Mouse (Mus musculus) adrenal gland, postnatal 10 days (tissue): ENCODE results near the gene Ina. TPM values are rescaled to one million over a fixed set of nuclear protein-coding genes. Genes with fewer than 3 reads are reported as not detected.
"Not testable (repeated sequence)": the region's sequence is repeated elsewhere in the genome, so short reads cannot be mapped to it uniquely, and the experiment has no call there.

Source experiments
- DNase-seq: peaks from one replicate; pipeline ENCODE4 v3.0.0; 2021; ENCODE audit warnings: mixed read lengths
- long read RNA-seq, 2 experiments: library from polyadenylated mRNA; stranded (forward); transcript quantifications; one replicate each; pipeline ENCODE4 v2.0.0; 2021
- total RNA-seq, 2 experiments: library from RNA; stranded (reverse); gene quantifications; 2 replicates each; pipeline ENCODE4 v1.2.3; 2021

The Ina gene
- total RNA-seq = 10 to 100 TPM in 1 of 2 experiments, 1 to 10 TPM in 1; 7.6 to 12.2 TPM
- long read RNA-seq, experiment 1, transcript Ina-201 (3 exons, 3,240 nt) = major isoform, 8 of 8 reads
- long read RNA-seq, experiment 1, partial matches to known transcripts = 0 of 8 reads
- long read RNA-seq, experiment 1, other reads (novel, unspliced or antisense) = 0 of 8 reads
- long read RNA-seq, experiment 2, transcript Ina-201 (3 exons, 3,240 nt) = major isoform, 14 of 15 reads
- long read RNA-seq, experiment 2, partial matches to known transcripts = 1 of 15 reads
- long read RNA-seq, experiment 2, other reads (novel, unspliced or antisense) = 0 of 15 reads

DNA sequence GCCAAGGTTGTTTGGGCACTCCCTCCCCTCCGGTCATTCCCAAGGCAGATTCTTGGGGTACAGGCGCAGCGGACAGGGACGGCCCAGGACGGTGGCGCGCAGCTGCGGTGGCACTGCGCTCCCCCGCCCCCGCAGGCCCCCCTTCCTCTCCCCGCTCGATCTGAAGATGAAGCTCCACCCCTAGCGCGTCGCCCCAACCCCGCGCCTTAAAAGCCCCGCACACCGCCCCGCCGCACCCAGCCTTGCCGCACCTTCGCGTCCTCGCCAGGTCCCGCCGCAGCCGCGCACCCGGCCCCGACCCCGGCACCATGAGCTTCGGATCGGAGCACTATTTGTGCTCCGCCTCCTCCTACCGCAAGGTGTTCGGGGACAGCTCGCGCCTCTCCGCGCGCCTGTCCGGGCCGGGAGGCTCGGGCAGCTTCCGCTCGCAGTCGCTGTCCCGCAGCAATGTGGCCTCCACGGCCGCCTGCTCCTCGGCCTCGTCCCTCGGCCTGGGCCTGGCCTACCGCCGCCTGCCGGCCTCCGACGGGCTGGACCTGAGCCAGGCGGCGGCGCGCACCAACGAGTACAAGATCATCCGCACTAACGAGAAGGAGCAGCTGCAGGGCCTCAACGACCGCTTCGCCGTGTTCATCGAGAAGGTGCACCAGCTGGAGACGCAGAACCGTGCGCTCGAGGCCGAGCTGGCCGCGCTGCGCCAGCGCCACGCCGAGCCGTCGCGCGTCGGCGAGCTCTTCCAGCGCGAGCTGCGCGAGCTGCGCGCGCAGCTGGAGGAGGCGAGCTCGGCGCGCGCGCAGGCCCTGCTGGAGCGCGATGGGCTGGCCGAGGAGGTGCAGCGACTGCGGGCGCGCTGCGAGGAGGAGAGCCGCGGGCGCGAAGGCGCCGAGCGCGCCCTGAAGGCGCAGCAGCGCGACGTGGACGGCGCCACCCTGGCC is at the start of gene Ina, which contains the start of gene Nt5c2:
Gene Ina, plus strand, starts transcription at position 252 of the 935 bp plus-strand sequence.
Gene Nt5c2, minus strand, starts transcription at position 707 of the 935 bp plus-strand sequence.
- peak; percentile 70 for DNase-seq

DNA sequence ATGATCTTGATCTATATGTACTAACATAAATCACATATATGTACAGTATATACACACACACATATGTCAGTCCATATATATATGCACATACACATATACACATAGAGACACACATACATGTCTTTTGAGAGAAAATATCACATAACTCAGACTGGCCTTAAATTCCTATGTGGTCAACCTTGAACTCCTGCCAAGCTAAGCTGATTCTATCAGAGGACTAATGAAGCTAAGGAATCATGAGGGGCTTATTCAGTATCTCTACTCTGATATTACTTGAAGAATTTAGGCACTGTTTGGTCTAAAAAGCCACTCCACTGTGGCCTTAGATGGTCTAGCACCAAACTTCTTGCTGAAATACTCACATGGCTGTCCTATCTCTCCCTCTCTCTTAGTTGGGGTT is 49.0 kb upstream of the Ina start:
- DNase-seq = no peak

DNA sequence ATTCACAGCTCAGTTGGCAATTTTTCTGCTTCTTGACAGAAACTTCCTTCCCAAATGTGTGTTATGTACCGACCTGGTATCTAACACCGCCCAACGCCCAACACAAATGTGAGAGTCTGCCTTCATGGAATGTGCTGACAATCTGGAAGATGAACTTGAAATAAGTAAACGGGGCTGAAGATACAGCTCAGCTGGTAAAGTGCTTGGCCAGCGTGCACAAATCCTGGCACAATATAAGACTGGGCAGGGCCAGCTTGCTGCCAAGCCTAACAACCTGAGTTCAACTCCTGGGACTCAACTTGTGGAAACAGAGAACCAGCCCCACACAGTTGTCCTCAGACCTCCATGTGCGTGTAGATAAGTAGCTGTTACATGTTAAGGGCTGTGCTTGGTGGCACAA is 48.2 kb upstream of the Ina start:
- DNase-seq = no peak

DNA sequence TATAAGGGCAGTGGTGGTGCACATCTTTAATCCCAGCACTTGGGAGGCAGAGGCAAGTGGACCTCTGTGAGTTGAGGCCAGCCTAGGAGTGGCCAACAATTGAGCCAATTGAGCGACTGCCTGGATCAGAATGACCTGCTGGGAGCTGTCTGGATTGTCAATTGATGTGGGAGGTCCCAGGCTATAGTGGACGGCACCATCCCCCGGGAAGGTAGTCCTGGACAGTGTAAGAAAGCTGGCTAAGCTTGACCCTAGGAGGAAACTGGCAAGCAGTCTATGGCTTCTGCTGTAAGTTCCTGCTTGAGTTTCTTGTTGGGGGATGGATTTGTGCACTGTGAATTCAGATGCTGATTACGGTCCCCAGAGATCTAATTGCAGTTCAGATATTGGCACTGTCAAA is 46.6 kb upstream of the Ina start:
- peak; percentile 50 for DNase-seq

DNA sequence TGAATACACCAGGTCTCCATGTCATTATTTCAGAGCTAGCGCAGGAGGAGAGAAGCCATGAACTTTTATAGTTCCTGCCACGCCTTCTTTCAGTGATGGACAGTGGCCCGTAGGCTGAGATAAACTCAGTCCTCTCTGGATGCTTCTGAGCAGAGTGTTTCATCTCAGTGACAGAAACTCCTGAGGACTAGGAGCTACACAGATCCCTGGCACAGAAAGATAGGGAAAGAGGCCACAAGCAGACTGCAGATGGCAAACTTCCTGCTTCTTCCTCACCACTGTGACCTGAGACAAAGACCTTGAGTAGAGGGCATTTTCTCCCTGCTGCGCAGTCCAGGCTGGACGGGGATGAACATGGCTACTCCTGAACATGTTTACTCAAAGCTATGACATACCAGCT is 45.7 kb upstream of the Ina start:
- no peak for DNase-seq

DNA sequence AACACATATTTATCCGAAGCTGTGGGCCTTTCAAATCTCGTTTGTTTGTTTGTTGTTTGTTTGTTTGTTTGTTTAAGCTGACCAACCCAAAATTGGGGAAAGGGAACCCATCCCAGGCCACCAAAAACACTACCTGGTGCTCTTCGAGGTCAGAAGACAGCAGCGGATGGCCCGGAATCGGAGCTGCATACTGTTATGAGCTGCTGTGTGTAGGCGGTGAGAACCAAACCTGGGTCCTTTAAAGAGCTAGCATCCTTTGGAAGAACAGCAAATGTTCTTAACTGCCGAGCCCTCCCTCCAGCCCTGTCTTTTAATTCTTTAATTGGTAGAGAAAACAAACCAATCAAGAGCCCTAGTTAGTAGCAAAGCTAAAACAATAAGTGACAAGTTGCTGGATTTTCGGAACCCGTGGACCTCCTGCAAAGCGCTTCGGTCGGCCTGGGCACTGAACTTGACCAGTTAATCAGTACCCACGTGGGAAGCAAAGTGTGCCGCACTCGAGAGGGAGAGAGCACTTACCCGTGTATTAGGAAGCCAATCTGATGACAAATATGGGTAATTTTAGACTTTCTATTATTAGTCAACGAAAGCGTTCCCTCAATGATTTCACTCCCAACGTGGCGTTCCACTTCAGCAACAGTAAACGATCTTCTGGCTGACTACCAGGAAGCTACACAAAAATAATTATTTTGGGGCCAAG is 45.1 kb upstream of the Ina start:
- no peak for DNase-seq

DNA sequence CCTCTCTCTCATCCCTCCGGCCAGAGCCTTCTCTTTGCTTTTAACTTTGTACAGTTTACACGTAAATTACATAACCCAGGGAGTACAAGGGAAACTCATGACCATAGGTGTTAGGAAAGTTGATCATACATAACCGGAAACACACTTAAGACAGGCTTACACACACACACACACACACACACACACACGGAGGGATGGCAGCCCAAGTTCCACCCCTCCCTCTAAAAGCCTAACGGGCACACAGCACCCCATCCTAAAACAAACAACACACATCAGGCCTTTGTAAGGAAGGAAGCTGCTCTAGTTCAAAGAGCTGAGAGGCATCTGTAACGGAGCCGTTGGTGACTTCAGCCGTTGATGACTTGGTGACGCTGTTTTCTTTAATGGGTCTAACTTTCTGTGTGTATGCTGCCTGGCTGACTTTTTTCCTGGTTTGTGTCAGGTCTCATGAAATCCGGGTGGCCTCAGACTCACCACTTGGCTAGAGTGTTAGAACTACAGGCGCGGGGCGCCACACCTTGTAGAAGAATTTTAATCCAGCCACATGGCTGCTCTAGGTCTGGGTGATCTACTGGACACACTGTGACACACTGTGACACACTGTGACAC is 44.3 kb upstream of the Ina start:
- no peak for DNase-seq

DNA sequence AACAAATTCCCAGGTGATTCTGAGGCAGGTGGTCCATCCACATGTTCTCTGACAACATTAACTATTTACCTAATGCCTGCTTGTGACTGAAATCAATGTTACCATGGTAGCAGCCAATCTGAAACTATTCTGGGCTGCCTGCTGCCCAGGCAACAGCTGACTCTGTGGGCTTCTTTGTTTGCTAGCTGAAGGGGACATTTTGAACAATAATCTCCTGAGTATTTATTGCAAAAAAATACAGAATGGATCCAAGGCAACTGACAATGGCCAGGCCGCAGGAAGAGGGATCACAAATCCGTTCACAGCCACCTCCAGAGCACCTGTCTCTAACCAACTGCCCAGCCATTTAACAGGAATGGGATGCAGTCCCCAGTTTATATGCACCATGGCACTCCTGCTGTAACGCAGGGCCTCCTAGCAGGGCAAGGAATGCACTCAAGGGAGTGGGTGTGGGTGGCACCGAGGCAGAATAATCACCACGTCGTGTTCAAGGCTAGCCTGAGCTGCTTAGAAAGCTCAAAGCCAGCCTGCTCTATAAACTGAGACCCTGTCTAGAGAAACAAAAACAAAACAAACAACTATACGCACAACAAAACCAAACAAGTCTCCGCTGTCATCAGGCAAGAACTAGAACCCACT is 43.3 kb upstream of the Ina start:
- DNase-seq = no peak

DNA sequence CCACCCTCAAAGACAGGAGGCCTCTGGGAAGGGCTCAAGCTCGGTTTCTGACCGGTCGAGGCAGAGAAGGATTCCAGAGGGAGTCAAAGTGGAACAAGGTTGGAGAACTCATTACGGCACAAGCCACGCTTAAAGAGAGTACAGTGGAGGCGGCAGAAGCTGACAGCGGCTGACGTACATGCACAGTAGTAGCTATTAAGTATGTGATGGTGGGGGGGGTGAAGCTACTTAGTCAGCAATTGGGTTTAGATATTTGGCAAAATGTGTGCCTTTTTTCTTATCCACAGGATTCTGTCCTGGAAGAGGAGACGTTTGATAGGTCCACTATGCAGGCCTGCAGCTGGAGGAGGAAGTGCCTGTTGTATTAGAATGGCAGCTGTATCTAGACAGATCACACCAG is 42.8 kb upstream of the Ina start:
- no peak for DNase-seq

DNA sequence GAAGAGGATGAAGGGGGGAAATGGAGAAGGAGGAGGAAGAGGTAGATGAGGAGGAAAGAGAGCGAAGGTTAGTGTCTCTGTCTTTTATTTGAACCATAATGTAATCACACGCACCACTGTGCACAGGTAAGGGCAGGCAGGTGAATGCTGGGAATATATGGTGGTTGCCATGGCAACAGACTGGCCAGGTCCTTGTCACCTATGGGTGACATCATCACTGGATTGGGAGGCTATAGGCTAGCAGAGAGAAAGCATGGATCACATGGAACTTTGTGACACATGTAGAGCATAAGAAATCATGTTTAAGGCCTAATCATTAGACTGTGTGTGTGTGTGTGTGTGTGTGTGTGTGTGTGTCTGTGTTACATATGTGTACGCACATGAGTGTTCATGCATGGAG is 42.3 kb upstream of the Ina start:
- DNase-seq = no peak

DNA sequence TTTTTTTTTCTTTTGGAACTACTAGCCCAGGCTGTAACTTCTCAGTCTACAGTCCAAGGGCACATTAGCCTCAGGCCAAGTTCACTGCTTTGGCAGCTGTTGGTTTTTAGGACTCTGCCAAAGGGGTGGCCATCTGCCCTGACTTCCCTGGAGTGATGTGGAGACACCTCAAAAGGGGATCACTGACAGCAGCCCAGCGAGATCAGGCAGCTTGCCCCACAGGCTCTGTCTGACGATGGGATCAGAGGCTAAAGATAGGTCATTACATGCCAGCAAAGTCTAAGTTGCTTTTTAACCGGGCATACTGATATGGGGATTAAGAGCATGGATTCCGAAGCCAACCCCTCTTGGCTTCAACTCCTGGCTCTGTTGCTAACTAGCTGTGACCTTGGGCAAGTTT is 38.9 kb upstream of the Ina start:
- peak; percentile 64 for DNase-seq

DNA sequence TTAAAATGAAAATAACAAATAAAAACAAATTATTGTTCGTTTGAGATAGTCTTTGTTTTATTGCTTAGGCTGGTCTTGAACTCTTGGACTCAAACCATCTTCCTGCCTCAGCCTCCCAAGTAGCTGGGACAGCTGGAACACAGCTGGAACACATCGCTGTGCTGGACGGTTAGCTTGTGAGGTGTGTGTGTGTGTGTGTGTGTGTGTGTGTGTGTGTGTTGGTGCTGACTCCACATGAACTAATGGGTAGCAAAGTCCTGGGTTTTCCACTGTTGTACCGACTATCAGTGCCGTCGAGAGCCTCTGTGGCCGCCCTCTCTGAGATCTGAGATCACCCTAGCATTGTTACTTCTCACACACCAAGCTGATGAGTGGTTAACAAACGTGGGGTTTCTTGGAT is 38.5 kb upstream of the Ina start:
- no peak for DNase-seq

DNA sequence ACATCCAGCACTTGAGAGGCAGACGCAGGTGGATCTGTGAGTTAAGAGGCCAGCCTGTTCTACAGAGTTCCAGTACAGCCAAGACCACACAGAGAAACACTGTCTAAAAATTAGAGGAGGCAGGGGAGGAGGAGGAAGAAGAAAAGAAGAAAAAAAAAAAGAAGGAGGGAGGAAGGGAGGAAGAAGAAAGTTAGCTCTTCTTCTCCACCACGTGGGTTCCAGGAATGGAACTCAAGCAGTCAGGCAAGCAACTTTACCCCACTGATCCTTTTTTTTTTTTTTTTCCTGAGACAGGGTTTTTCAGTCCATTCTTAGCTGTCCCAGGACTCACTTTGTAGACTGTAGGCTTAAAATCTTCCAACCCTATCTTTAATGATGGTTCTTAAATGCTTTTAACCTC is 37.8 kb upstream of the Ina start:
- no peak for DNase-seq

DNA sequence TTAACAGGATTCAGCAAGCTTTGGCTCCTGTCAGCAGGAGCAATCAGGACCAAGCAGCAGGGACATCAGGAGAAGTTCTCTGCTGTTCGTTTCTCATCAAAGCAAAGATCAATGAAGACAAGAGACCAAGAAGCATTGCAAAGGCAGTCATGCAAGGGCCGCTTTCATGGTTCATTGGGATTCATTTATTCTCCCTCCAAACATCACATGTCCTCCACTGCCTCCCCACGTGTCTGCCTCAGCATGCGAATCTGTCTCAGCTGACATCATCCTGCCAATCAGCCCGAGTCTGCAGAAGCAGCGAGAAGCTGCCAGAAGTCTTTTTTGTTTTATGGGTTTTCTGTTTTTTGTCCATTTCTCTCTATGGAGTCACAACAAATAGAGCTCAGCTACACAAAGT is 37.0 kb upstream of the Ina start:
- DNase-seq = no peak

DNA sequence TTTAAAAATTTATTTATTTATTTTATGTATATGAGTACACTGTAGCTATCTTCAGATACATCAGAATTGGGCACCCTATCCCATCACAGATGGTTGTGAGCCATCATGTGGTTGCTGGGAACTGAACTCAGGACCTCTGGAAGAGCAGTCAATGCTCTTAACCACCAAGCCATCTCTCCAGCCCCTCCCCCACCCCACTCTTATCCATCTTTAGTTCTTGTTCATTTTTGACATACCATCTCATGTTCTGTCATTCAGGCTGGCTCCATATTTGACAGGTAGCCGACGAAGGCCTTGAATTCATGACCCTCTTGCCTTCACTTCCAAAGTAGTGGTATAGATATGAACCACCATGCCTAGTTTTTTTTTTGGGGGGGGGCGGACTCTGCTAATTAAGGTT is 36.4 kb upstream of the Ina start:
- DNase-seq = not testable (repeated sequence)

DNA sequence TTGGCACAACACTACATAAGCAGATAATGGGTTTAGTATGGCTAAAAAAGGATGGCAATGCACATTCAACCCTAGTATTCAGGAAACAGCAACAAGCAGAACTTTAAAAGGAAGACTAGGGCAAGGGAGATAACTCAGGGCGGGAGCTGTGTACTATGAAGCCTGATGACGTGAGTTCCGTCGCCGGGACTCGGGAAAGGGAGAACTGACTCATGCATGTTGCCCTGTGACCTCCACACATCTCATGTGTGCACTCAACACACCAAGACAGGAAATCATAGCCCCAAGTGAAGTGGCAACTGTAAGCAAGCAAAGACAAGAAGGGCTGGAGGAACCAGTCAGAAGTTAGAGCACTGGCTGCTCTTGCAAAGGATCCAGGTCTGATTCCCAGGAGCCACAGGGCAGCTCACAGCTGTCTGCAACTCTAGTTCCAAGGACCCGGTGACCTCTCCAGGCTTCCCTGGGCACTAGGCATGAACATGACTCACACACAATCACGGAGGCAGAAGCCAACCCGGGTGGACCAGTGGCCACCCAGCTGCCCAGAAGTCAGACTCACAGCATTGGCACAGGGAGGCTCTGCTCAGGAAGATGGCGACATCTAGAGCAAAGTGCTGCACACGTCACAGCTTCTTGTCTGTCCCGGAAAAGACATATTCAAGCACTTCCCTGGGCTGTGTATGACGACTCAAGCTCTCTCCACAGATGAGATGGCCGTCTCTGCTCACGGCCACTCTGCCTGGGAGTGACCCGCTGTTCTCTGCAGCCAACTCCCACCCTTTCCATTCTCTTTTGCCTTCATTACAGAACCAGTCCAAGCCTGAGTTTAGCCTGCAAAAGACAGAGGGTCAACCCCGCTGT is 35.3 kb upstream of the Ina start:
- peak; percentile 72 for DNase-seq

DNA sequence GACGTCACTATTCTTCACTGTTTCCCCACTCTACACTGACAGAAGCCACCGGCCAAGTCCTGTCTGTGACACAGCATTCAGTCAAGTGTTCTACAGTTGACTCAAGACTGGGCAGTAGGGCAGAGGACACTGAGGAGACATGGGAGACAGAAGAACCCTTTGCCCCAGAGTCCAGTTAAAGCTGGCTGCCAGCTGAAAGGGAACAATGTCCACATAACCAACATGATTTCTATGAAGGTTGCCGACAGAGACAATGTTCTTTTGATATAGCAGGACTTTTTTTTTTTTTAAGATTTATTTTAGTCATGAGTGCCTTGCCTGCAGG is 34.8 kb upstream of the Ina start:
- DNase-seq = peak; percentile 41

DNA sequence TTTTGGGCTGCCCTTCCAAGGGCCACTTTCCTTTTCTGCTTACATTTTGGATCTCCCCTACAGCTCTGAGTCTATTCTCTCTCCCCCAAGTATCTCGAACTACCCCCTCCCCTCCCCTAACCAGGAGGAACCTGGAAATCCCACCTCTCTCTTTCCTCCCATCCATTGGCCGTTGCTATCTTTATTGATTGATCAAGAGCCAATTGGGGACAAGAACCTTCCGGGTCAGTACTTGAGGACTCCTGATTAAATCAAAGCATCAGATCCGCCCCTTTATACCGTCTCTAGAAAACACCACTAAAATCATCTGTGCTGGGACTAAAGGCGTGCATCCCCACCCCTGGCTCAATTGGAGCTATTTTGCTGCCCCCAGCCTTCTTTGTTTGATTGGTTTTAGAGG is 33.0 kb upstream of the Ina start:
- DNase-seq = no peak

DNA sequence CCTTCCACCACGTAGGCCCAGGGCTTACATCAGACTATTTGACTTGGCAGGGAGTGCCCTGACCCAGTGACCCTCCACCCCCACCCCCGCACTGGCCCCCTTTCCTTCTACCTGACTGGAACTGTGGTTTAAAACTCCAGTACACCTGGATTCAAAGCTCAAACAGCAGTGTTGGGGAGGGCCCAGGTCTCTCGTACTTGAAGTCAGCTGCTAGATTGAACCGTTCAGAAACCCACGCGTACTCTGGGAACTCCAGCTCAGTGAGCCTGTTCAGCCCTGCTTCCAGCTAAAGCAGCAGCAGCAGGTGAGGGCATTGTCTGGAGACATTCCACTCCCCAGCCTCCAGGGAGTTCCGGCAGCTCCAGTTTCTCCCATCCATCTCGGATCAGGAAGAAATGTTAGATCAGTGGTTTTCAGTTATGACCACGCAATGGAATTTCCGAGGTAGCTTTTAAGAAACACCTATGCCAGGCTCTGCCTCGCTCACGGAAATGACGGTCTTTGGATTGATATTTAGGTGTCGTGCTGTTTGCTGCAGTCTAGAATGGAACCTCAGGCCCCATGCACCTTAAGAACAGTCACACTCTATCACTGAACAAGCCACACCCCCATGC is 31.0 kb upstream of the Ina start:
- no peak for DNase-seq

DNA sequence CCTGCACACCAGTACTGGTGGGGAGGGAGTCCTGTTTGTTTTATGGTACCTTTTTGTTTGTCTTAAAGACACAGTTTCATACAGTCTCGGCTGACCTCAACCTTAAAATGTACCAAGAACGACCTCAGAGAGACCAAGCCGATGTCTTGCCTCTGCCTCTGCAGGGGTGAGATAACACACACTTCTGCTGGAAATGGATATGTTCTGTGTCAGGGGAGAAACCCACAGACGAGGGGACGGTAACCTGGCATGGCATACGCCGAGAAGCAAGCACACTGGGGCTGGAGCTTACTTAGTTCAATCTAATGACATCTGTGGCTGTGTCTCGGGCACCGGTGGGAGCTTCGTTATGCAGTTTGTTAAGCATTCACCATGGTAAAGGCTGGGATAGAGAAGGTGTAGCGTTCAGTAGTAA is 30.5 kb upstream of the Ina start:
- DNase-seq = no peak
